Mouse (Mus musculus) MEL (cell line): ENCODE data around the gene Fam69a. TPM values are rescaled to one million over a fixed set of nuclear protein-coding genes. Genes with fewer than 3 reads are reported as not detected.

Source experiments
- DNase-seq: peaks from one replicate; pipeline ENCODE4 v3.0.0; 2011; ENCODE audit warnings: low read depth, low spot score
- H3K27ac ChIP-seq: 2 replicates; pipeline ENCODE4 v1.5.1; 2012; ENCODE audit warnings: low read depth, mild to moderate bottlenecking, control low read depth, low read length, moderate library complexity; ENCODE audit not compliant: control insufficient read depth
- H3K27me3 ChIP-seq, 2 experiments: fragments of 150-350 bp in 1 of 2; sonication (generic) in 1 of 2; 2 replicates each; pipeline ENCODE4 v1.6.1; 2012; ENCODE audit warnings: low read length in 2 of 2, mild to moderate bottlenecking in 2 of 2, improper control_type of control experiment in 1 of 2, moderate library complexity in 1 of 2; ENCODE audit not compliant: insufficient read depth in 2 of 2, control insufficient read depth in 1 of 2
- H3K36me3 ChIP-seq, 2 experiments: 2 replicates each; pipeline ENCODE4 v1.6.1; 2012 to 2014; ENCODE audit warnings: low read length in 2 of 2, improper control_type of control experiment in 1 of 2, inconsistent platforms in 1 of 2, mild to moderate bottlenecking in 1 of 2; ENCODE audit not compliant: insufficient read depth in 2 of 2, control insufficient read depth in 1 of 2
- H3K4me1 ChIP-seq, 2 experiments: fragments of 150-350 bp in 1 of 2; sonication (generic) in 1 of 2; 2 replicates each; pipeline ENCODE4 v1.6.1; 2012; ENCODE audit warnings: low read length in 2 of 2, improper control_type of control experiment in 1 of 2, mild to moderate bottlenecking in 1 of 2; ENCODE audit not compliant: insufficient read depth in 2 of 2, control insufficient read depth in 1 of 2
- H3K4me3 ChIP-seq, 2 experiments: fragments of 150-350 bp in 1 of 2; sonication (generic) in 1 of 2; 2 replicates each; pipeline ENCODE4 v1.5.1; 2012; ENCODE audit warnings: low read depth in 2 of 2, low read length in 2 of 2, mild to moderate bottlenecking in 2 of 2, moderate library complexity in 2 of 2, control low read depth in 1 of 2, improper control_type of control experiment in 1 of 2; ENCODE audit not compliant: control insufficient read depth in 1 of 2, insufficient read depth in 1 of 2
- H3K79me2 ChIP-seq: 2 replicates; pipeline ENCODE4 v1.6.1; 2012; ENCODE audit warnings: mild to moderate bottlenecking, low read length, moderate library complexity; ENCODE audit not compliant: control insufficient read depth, poor library complexity, insufficient read depth
- H3K9ac ChIP-seq: 2 replicates; pipeline ENCODE4 v1.6.1; 2012; ENCODE audit warnings: low read depth, mild to moderate bottlenecking, control low read depth, low read length, moderate library complexity; ENCODE audit not compliant: control insufficient read depth, poor library complexity, severe bottlenecking
- H3K9me3 ChIP-seq: fragments of 150-350 bp; sonication (generic); replicated peaks from 2 replicates; pipeline ENCODE4 v1.6.1; 2012; ENCODE audit warnings: mild to moderate bottlenecking, low read length, improper control_type of control experiment, moderate library complexity; ENCODE audit not compliant: insufficient read depth
- BHLHE40 ChIP-seq: IDR thresholded peaks from 2 replicates; pipeline ENCODE4 v1.6.1; 2012; ENCODE audit warnings: low read depth, mild to moderate bottlenecking, inconsistent platforms, low read length, improper control_type of control experiment, borderline replicate concordance
- CHD1 ChIP-seq: IDR thresholded peaks from 2 replicates; pipeline ENCODE4 v1.6.1; 2012; ENCODE audit warnings: low read depth, mild to moderate bottlenecking, inconsistent platforms, low read length, improper control_type of control experiment
- CTCF ChIP-seq, 3 experiments: IDR thresholded peaks in 2 of 3; conservative IDR thresholded peaks in 1 of 3; 2 replicates each; pipeline ENCODE4 v1.5.1; 2011 to 2012; ENCODE audit warnings: low read length in 3 of 3, low read depth in 2 of 3, mild to moderate bottlenecking in 2 of 3, improper control_type of control experiment in 1 of 3, inconsistent platforms in 1 of 3, mixed read lengths in 1 of 3, moderate library complexity in 1 of 3; ENCODE audit not compliant: control insufficient read depth in 1 of 3, insufficient read depth in 1 of 3, poor library complexity in 1 of 3, severe bottlenecking in 1 of 3
- ETS1 ChIP-seq: IDR thresholded peaks from 2 replicates; pipeline ENCODE4 v1.6.1; 2012; ENCODE audit warnings: low read depth, mild to moderate bottlenecking, inconsistent platforms, low read length, improper control_type of control experiment, moderate library complexity
- GABPA ChIP-seq: IDR thresholded peaks from 2 replicates; pipeline ENCODE4 v1.6.1; 2012; ENCODE audit warnings: low read depth, mild to moderate bottlenecking, inconsistent platforms, low read length, improper control_type of control experiment, moderate library complexity
- HCFC1 ChIP-seq: IDR thresholded peaks from 2 replicates; pipeline ENCODE4 v1.6.1; 2012; ENCODE audit warnings: low read depth, mild to moderate bottlenecking, inconsistent platforms, low read length, improper control_type of control experiment, moderate library complexity
- JUND ChIP-seq: IDR thresholded peaks from 2 replicates; pipeline ENCODE4 v1.6.1; 2011; ENCODE audit warnings: low read depth, mild to moderate bottlenecking, improper control_type of control experiment, low read length
- KAT2A ChIP-seq: conservative IDR thresholded peaks from 2 replicates; pipeline ENCODE4 v1.6.1; 2012; ENCODE audit warnings: low read depth, low read length, improper control_type of control experiment, inconsistent platforms
- MAFK ChIP-seq: IDR thresholded peaks from 2 replicates; pipeline ENCODE4 v1.6.1; 2011; ENCODE audit warnings: low read depth, mild to moderate bottlenecking, low read length, improper control_type of control experiment, borderline replicate concordance
- MAX ChIP-seq: IDR thresholded peaks from 2 replicates; pipeline ENCODE4 v1.6.1; 2011; ENCODE audit warnings: low read length, improper control_type of control experiment
- MAZ ChIP-seq: IDR thresholded peaks from 2 replicates; pipeline ENCODE4 v1.6.1; 2012; ENCODE audit warnings: low read depth, mild to moderate bottlenecking, inconsistent platforms, low read length, improper control_type of control experiment
- MEF2A ChIP-seq: IDR thresholded peaks from 2 replicates; pipeline ENCODE4 v1.6.1; 2014; ENCODE audit warnings: low read depth, mild to moderate bottlenecking, inconsistent platforms, low read length, improper control_type of control experiment; ENCODE audit not compliant: poor library complexity, insufficient replicate concordance, severe bottlenecking; ENCODE audit errors: extremely low read depth
- MYB ChIP-seq: IDR thresholded peaks from 2 replicates; pipeline ENCODE4 v1.6.1; 2011; ENCODE audit warnings: mild to moderate bottlenecking, low read depth, low read length, improper control_type of control experiment
- NELFE ChIP-seq: IDR thresholded peaks from 2 replicates; pipeline ENCODE4 v1.6.1; 2011; ENCODE audit warnings: low read depth, low read length, improper control_type of control experiment
- POLR2AphosphoS2 ChIP-seq: IDR thresholded peaks from 2 replicates; pipeline ENCODE4 v1.6.1; 2011; ENCODE audit warnings: low read length, improper control_type of control experiment
- RCOR1 ChIP-seq: IDR thresholded peaks from 2 replicates; pipeline ENCODE4 v1.6.1; 2012; ENCODE audit warnings: low read depth, mild to moderate bottlenecking, inconsistent platforms, low read length, improper control_type of control experiment
- SIN3A ChIP-seq: IDR thresholded peaks from 2 replicates; pipeline ENCODE4 v1.6.1; 2012; ENCODE audit warnings: low read length, improper control_type of control experiment, inconsistent platforms
- SMC3 ChIP-seq: IDR thresholded peaks from 2 replicates; pipeline ENCODE4 v1.6.1; 2011; ENCODE audit warnings: low read depth, low read length, improper control_type of control experiment
- TCF12 ChIP-seq: IDR thresholded peaks from 2 replicates; pipeline ENCODE4 v1.6.1; 2014; ENCODE audit warnings: low read depth, mild to moderate bottlenecking, inconsistent platforms, low read length, improper control_type of control experiment, moderate library complexity
- UBTF ChIP-seq: IDR thresholded peaks from 2 replicates; pipeline ENCODE4 v1.6.1; 2012; ENCODE audit warnings: low read depth, mild to moderate bottlenecking, inconsistent platforms, low read length, improper control_type of control experiment, moderate library complexity, borderline replicate concordance; ENCODE audit not compliant: insufficient read depth
- USF1 ChIP-seq: IDR thresholded peaks from 2 replicates; pipeline ENCODE4 v1.6.1; 2014; ENCODE audit warnings: low read depth, mild to moderate bottlenecking, inconsistent platforms, low read length, improper control_type of control experiment, moderate library complexity
- USF2 ChIP-seq, 2 experiments: IDR thresholded peaks; 2 replicates each; pipeline ENCODE4 v1.6.1; 2011 to 2012; ENCODE audit warnings: improper control_type of control experiment in 2 of 2, low read length in 2 of 2, borderline replicate concordance in 1 of 2, inconsistent platforms in 1 of 2, low read depth in 1 of 2, mild to moderate bottlenecking in 1 of 2; ENCODE audit not compliant: insufficient read depth in 1 of 2
- ZKSCAN1 ChIP-seq: IDR thresholded peaks from 2 replicates; pipeline ENCODE4 v1.6.1; 2012; ENCODE audit warnings: low read depth, mild to moderate bottlenecking, inconsistent platforms, low read length, improper control_type of control experiment, moderate library complexity
- polyA plus RNA-seq, 2 experiments: library from polyadenylated mRNA; stranded (reverse) in 1 of 2; unstranded in 1 of 2; fragments of >175 nt in 1 of 2; fragments of >200 nt in 1 of 2; gene quantifications; 2 replicates each; pipeline versions ENCODE4 v1.2.1 to v1.2.4; 2012; ENCODE audit warnings: low replicate concordance in 2 of 2, low read depth in 1 of 2; ENCODE audit not compliant: insufficient read length in 2 of 2, insufficient read depth in 1 of 2, missing spikeins in 1 of 2
- total RNA-seq: library from RNA; depleted of rRNA; stranded (reverse); fragments of 300-350 nt; gene quantifications from 2 replicates; pipeline ENCODE4 v1.2.3, GENCODE M21; 2012

Fam69a gene
- total and polyA plus RNA-seq, 3 experiments = 8.5 to 10.6 TPM; not detected in 1

DNA sequence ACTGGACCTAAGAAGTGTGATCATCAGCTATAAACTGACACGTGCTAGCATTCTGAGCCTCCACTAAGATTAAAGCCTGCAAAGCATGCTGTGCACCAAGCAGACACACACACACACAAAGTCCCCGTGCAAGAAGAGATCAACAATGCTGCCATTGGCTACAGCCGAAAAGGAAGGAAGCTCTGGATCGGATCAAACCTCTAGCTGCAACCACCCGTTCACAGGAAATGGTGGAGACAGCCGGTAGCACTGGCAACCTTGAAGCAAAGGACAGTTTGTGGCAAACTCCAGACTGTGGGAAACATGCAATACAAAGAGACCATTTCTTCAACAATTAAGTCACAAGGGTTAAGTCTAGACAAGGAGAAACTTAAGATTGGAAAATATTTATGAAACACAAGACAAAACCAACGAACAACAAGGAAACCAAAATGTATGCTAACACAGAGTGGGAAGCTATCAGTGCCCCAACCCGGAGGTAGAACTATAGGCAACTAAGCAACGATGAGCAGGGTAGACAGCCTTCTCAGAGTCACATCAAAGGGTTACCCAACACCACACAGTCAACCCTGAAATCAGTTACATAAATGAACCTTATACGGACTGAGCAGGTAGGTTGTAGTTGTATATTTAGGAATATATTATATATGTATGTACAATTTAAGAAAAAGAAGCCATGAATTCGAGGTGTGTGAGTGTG lies 60.2 kb downstream of the Fam69a start (continued):
- no peak for TF ChIP-seq USF1

DNA sequence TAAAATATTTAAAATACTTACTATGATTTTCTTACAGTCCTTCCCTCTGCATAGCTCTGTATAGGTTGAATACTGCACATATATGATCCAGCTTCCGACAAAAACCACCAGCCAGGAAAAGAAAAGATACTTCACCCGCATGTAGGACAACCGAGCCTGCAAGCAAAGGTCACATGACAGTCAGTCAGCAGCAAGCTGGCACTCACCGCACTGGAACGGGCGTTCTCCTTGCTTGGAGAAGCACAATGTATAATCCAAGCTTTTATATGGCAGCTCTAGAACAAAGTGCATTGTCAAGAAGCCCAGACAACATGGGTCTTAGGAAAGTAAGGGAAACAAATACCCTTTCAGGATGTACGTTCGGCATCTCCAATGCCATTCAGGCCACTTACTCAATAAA lies 62.3 kb downstream of the Fam69a start:
- no peak overlapping the region for H3K27ac ChIP-seq
- TF ChIP-seq JUND (no peak), MAZ (no peak), SMC3 (no peak), MAFK (no peak), GABPA (no peak)
- H3K9ac ChIP-seq = no peak overlapping the region
- no peak overlapping the region for H3K4me3 ChIP-seq
- H3K27me3 ChIP-seq = no peaks in the 10 kb centered on the region
- DNase-seq = no peak
- H3K4me1 ChIP-seq = no peaks in the 10 kb centered on the region
- no peaks in the 10 kb centered on the region for H3K36me3 ChIP-seq
- H3K9me3 ChIP-seq = no peaks in the 10 kb centered on the region
- H3K79me2 ChIP-seq = no peaks in the 10 kb centered on the region

DNA sequence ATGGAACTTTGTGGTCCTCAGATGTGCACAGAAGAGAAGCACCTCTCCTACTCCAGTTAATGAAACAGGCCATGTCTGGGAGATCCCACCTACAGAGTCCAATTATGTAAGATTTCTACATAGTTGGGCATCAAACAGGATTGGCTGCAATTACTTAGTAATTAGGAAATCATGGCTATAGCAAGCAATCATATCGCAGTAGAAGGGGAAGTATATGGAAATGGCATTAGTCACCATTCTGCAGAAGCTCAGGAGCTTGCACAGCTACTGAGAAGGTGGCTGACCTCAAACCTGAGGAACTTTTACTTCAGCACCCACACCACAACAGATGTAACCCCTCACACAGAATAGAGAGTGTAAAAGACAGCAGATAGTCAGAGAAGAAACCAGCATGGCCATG lies 64.0 kb downstream of the Fam69a start:
- Histone ChIP-seq H3K27me3 (no peaks in the 10 kb centered on the region), H3K27ac (no peak overlapping the region), H3K4me1 (no peaks in the 10 kb centered on the region), H3K36me3 (no peaks in the 10 kb centered on the region), H3K4me3 (no peak overlapping the region), H3K9me3 (no peaks in the 10 kb centered on the region), H3K9ac (no peak overlapping the region), H3K79me2 (no peaks in the 10 kb centered on the region)
- no peak for DNase-seq
- TF ChIP-seq NELFE (no peak), HCFC1 (no peak), BHLHE40 (no peak), MEF2A (no peak), CTCF (IDR thresholded peaks at IDR 0.05 in 2 of 3, conservative IDR thresholded peaks at IDR 0.05 in 1 of 3; ENCODE audit: control insufficient read depth in 1 of 3, insufficient read depth in 1 of 3, low read depth in 2 of 3, low read length in 3 of 3, poor library complexity in 1 of 3, severe bottlenecking in 1 of 3) (no peak), TCF12 (no peak), POLR2AphosphoS2 (no peak), KAT2A (no peak), SIN3A (no peak), ETS1 (no peak), CHD1 (no peak), ZKSCAN1 (no peak), USF2 (IDR thresholded peaks at IDR 0.05; ENCODE audit: borderline replicate concordance in 1 of 2, insufficient read depth in 1 of 2, low read depth in 1 of 2, low read length in 2 of 2) (no peak), USF1 (no peak), MAFK (no peak), MAX (no peak), SMC3 (no peak), UBTF (no peak), MYB (no peak), RCOR1 (no peak)
